Mouse (Mus musculus) erythroblast, embryonic 14.5 days (primary cell): ENCODE results near the gene Fam104a.

Experiments
- GATA1 ChIP-seq: IDR thresholded peaks from 2 replicates; pipeline ENCODE4 v1.6.1; 2012; ENCODE audit warnings: low read length, inconsistent platforms, mixed read lengths
- TAL1 ChIP-seq: IDR thresholded peaks from 3 replicates; pipeline ENCODE4 v1.6.1; 2012; ENCODE audit warnings: low read length, inconsistent platforms, mixed read lengths

DNA sequence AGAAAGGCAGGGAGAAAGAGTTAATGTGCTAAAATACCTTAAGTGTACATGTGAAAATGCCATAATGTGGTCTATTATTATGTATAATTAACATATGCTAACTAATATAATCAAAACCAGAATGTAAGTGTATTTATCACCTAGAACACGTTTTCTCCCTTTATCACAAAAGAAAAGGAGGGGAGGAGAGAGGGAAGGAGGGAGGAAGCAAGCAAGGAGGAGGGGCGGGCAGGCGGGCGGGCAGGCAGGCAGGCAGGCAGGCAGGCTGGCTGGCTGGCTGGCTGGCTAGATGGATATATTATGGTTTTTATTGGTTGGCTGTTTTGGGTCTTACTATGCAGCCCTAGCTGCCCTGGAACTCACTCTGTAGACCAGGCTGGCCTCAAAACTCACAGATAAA lies 14.2 kb downstream of the Fam104a start:
- no peak for TF ChIP-seq GATA1
- no peak for TF ChIP-seq TAL1
